Mouse (Mus musculus) left cerebral cortex, adult 8-10 months (tissue): ENCODE results near the gene Kif3c. TPM values are rescaled to one million over a fixed set of nuclear protein-coding genes. Genes with fewer than 3 reads are reported as not detected.

ENCODE experiments used
- DNase-seq, 2 experiments: peaks; one replicate each; pipeline ENCODE4 v3.0.0; 2022; ENCODE audit warnings: low spot score in 2 of 2
- total RNA-seq, 4 experiments: library from RNA; stranded (reverse); gene quantifications; 2 replicates each; pipeline ENCODE4 v1.2.4; 2022

The Kif3c gene
- 100 to 1,000 TPM; 164 to 176 (median 165) TPM for total RNA-seq

DNA sequence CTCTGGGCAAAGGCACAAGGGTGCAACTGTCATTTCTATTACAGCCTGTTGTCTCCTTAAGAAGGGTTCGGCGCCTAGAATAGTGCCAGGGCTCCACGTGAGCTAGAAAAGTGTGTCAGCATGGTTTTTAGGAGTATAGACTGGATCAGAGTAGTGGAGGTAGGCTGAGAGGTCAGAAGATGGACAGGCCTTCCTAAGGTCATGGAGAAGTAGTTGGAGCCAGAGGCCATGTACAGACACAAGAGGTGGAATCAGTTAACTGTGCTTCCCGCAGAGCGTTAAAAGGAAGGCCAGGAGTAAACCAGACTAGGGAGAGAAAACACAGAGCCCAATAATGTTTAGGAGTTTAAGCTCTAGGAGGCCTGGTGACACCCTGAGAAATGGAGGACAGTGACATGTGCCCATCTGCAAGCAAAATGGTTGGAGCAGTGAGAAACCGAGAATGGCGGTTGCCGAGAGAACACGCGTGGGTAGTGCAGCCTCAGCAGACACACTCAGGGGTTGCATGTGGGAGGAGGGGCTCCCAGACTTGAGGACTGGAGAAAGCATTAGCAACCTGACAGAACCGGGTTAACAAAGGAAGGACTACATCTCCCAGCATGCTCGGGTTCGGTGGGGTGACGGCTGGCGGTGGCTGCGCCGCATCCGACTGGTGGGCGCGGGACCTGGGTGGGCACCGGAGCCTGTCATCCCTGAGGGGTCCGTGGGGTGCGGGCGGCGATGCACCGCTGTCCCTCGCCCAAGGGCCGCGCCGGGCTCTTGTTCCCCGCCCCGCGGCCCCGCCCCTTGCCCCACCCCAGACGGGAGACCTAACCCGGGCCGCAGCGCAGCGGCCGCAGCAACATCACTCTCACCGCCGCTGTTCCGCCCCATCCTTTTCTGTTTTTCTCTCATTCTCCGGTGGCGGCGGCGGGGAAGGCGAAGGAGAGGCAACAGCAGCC lies at the start of gene Kif3c:
Kif3c (plus strand) TSS at position 625 of the 941 bp plus-strand sequence.
- DNase-seq = peak; percentile 77 to 88

- DNase-seq = no peak
These were observed 48.8 kb upstream of the Kif3c start for GRCm38 (mm10) chr12:3316083-3316482.

- no peak for DNase-seq
These were observed 48.0 kb upstream of the Kif3c start for GRCm38 (mm10) chr12:3316937-3317336.

- DNase-seq = no peak
These were observed 45.6 kb upstream of the Kif3c start for GRCm38 (mm10) chr12:3319377-3319776.

GRCm38 (mm10) chr12:3323241-3323640 lies 41.7 kb upstream of the Kif3c start:
- DNase-seq = peak; percentile 23 to 64

- no peak for DNase-seq
These were observed 39.7 kb upstream of the Kif3c start for GRCm38 (mm10) chr12:3325232-3325631.

DNA sequence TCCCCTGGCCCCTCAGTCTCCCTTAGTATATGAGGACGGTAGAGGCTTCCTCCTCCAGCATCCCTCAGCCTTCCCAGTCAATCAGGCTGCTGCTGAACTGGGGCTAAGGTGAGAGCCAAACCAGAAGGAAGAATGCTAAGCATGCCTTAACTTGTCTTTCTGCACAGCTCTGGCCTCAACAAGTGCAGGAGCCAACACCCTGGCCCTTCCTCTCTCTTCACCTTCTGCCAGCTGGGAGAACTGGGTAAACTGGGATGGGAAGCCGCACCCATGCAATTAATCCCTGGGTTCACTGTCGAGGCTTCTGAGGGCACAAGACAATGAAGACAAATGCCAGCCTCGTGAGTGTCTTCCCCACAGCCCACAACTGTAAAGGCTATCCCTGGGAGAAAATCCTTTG lies 35.3 kb upstream of the Kif3c start:
- no peak for DNase-seq

DNA sequence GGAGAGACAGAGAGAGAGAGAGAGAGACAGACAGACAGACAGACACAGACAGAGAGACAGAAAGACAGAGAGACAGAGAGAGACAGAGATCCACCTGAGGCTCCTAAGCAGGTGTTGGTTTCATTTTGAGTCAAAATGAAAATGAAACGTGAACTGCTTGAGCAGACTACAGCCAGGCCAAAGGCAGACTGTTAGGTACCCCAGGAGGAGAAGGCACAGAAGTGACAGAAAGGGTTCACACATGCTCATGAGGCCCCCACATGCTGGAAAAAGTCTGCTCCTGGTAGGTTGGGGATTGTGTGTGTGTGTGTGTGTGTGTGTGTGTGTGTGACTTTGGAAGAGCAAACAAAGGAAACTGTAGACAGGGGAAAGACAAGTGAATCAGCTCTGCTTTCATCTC lies 26.0 kb upstream of the Kif3c start:
- no peak for DNase-seq

- DNase-seq = no peak
These were observed 20.8 kb upstream of the Kif3c start for GRCm38 (mm10) chr12:3344155-3344554.

DNA sequence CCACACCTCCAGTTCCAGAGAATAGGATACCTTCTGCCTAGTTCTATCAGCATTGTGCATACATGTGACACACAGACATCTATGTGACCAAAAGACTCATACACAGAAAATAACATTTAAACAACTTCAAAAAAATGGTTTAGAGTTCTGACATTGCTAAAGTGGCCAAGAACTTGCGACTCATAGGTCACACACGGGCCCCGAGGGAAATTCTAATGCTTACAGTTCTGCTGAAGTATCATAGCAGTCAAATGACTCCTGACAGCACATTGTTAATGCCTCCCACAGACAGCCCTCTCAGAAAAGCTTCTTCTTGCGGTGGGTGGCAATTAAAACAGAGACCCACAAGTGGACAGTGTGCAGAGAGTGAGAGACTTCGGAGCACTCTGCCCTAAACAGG lies 19.9 kb upstream of the Kif3c start:
- DNase-seq = no peak

DNA sequence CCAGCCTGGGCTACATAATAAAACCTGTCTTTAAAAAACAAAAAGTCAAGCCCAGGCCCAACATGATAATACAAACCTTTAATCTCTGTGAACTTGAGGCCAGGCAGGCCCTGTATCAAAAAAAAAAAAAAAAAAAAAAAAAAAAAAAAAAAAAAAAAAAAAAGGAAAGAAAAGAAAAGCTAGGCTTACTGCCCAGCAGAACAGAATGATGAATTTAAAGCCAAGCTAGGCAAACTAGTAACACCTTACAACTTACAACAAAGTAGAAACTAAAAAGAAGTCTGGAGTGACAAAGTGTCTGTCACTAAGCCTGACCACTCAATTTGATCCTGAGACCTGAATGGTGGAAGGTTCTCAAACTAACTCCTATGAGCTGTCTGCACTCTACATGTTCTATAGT lies 17.2 kb upstream of the Kif3c start:
- DNase-seq = no peak

- DNase-seq = no peak
These were observed 15.5 kb upstream of the Kif3c start for GRCm38 (mm10) chr12:3349387-3349786.

GRCm38 (mm10) chr12:3350136-3350535 lies 14.8 kb upstream of the Kif3c start:
- DNase-seq = no peak

DNA sequence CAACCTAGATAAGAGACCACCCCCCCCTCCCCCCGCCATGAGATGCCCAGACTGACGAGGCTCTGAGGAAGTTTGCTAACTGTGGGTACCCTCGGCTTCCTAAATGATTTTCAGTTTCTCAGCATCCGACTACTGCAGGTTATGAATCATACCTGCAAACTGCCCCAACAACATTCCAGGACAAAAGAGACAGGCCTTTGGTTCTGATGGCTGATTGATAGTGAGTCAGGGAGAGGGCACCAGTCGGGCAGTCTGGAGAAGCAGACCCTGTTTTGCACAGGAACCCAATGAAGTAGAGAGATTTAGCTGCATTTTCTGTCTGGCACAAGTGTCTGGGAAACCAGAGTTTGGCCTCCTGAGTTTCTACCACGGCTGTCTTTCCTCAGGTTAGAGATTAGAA lies 12.7 kb upstream of the Kif3c start:
- no peak for DNase-seq

- DNase-seq = no peak
These were observed 9.9 kb upstream of the Kif3c start for GRCm38 (mm10) chr12:3355068-3355467.

- DNase-seq = no peak
These were observed 8.1 kb upstream of the Kif3c start for GRCm38 (mm10) chr12:3356824-3357223.

DNA sequence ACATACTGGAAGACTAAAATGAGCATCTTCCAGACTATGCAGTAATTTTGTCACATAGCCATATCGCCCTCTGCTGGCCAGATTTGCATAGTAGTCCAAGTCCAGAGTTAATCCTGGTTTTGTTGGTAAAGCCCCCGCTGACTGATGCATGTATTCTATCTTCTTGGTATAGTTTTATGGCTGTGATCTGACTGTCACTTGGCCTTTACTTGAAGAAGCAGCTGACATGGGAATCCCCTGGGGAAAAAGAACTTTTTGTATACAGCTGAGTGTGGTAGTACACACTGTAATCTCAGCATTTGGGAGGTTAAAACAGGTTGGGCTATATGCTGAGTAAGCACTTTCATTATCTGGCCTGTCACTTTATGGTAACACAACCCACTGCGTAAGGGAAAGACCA lies 5.6 kb upstream of the Kif3c start:
- DNase-seq = peak in 1 of 2 experiments; percentile 50

DNA sequence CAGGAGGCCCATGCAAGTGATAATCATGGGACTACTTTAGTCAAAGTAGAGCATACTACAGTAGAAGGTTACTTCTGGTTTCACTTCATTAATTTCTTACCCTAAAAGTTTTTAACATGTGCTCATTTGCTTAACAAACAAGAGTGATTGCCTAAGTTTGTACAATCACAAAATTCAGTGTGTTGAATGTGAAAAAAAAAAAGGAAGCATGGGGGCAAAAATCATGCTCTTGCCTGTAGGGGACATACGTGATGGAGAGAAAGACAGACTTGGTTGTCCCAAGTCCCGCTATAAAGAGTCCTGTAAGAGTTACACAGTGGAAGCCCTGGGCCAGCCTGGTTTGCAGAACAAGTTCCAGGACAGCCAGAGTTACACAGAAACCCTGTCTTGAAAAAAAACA lies 4.9 kb upstream of the Kif3c start:
- no peak for DNase-seq

DNA sequence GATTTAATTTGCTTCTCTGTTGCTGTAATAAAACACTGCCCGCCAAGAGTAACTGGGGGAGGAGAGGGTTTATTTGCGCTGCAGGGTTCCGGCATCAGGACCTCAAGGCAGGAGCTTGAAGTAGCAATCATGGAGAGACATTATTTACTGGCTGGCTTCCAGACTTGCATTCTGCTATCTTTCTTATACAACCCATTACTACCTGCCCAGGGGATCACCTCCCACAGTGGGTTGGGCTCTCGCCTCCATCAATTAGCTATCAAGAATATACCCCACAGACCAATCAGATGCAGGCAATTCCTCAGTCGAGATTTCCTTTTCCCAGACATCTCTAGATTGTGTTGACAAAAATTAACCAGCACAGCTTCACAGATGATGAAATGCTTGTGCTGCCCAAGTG lies 856 bp upstream of the Kif3c start:
- no peak for DNase-seq

DNA sequence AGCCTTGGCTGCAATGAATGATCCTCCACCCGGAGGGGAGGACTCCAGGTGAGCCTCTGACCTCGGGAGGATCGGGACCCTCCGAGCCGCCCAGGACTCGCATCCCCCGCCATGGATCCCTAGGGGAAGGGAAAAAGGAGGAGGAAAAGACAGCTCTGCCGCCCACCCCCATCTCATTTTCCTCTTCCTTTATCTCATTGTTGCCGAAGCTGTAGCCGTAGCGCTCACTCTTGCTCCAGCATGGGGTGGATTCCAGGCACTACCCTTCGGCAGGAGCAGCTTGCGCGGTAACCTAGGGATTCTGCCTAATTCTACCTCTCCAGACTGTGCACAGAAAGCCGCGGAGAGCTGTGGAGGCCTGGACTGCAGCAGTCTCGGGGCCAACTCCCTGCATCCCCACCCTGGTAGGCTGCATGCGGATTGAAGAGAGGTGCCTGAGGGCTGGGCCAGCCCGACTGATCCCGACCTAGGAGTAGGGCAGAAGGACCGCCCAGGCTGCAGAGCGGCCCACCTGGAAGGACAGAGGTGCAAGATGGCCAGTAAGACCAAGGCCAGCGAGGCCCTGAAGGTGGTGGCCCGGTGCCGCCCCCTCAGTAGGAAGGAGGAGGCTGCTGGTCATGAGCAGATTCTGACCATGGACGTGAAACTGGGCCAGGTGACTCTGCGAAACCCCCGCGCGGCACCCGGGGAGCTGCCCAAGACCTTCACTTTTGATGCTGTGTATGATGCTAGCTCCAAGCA lies 687 bp downstream of the Kif3c start:
- DNase-seq = no peak

- no peak for DNase-seq
These were observed 1.4 kb downstream of the Kif3c start for GRCm38 (mm10) chr12:3366190-3366956.

DNA sequence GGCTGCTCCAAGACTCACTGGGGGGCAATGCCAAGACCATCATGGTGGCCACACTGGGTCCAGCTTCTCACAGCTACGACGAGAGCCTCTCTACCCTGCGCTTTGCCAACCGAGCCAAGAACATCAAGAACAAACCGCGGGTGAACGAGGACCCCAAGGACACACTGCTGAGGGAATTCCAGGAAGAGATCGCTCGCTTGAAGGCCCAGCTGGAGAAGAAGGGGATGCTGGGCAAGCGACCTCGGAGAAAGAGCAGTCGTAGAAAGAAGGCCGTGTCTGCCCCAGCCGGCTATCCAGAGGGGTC lies 2.0 kb downstream of the Kif3c start:
- no peak for DNase-seq
